Mouse (Mus musculus): ENCODE measurements around the gene Zfp68. TPM values are rescaled to one million over a fixed set of nuclear protein-coding genes. Genes with fewer than 3 reads are reported as not detected.

Gene Zfp68
- polyA plus RNA-seq, 1 experiment from 2014 or later, result 25.0 TPM

- Histone ChIP-seq H3K4me3 (ENCODE audit: low read depth, low read length) (no peak overlapping the region), H3K36me3 (ENCODE audit: control insufficient read depth, insufficient read depth) (peaks cover 33% of the 10 kb centered on the region), H3K9me3 (ENCODE audit: control insufficient read depth) (no peaks in the 10 kb centered on the region), H3K27ac (ENCODE audit: low read depth, low read length) (no peak overlapping the region), H3K4me1 (replicated peaks; ENCODE audit: control insufficient read depth, insufficient read depth, low read length) (no peaks in the 10 kb centered on the region), H3K9ac (ENCODE audit: low read depth, low read length) (no peak overlapping the region), H3K27me3 (replicated peaks; ENCODE audit: control insufficient read depth, insufficient read depth, low read length) (no peaks in the 10 kb centered on the region), H3K4me2 (replicated peaks; ENCODE audit: low read depth) (no peak overlapping the region)
- WGBS, result 79% methylated on average over 3 of the region's 3 CpGs
- TF ChIP-seq CTCF (IDR thresholded peaks at IDR 0.05; ENCODE audit: low read depth), result no peak
- ATAC-seq, result no peak
Measured at GRCm38 (mm10) chr5:138641761-138642160, 22.2 kb upstream of the Zfp68 start.

GRCm38 (mm10) chr5:138641081-138641480, 21.5 kb upstream of the Zfp68 start:
- Histone ChIP-seq H3K4me2 (replicated peaks; ENCODE audit: low read depth) (no peak overlapping the region), H3K4me1 (replicated peaks; ENCODE audit: control insufficient read depth, insufficient read depth, low read length) (no peaks in the 10 kb centered on the region), H3K36me3 (ENCODE audit: control insufficient read depth, insufficient read depth) (peaks cover 37% of the 10 kb centered on the region), H3K27ac (ENCODE audit: low read depth, low read length) (no peak overlapping the region), H3K4me3 (ENCODE audit: low read depth, low read length) (no peak overlapping the region), H3K9ac (ENCODE audit: low read depth, low read length) (no peak overlapping the region), H3K27me3 (replicated peaks; ENCODE audit: control insufficient read depth, insufficient read depth, low read length) (no peaks in the 10 kb centered on the region), H3K9me3 (ENCODE audit: control insufficient read depth) (no peaks in the 10 kb centered on the region)
- WGBS, result 94% methylated on average over 3 of the region's 3 CpGs
- no peak for TF ChIP-seq CTCF (IDR thresholded peaks at IDR 0.05; ENCODE audit: low read depth)
- ATAC-seq, result no peak

GRCm38 (mm10) chr5:138636486-138636885, 16.9 kb upstream of the Zfp68 start:
- Histone ChIP-seq H3K27ac (ENCODE audit: low read depth, low read length) (no peak overlapping the region), H3K9me3 (ENCODE audit: control insufficient read depth) (no peaks in the 10 kb centered on the region), H3K36me3 (ENCODE audit: control insufficient read depth, insufficient read depth) (peaks cover 34% of the 10 kb centered on the region), H3K4me3 (ENCODE audit: low read depth, low read length) (no peak overlapping the region), H3K4me1 (replicated peaks; ENCODE audit: control insufficient read depth, insufficient read depth, low read length) (no peaks in the 10 kb centered on the region), H3K9ac (ENCODE audit: low read depth, low read length) (no peak overlapping the region), H3K27me3 (replicated peaks; ENCODE audit: control insufficient read depth, insufficient read depth, low read length) (no peaks in the 10 kb centered on the region), H3K4me2 (replicated peaks; ENCODE audit: low read depth) (no peak overlapping the region)
- no peak for TF ChIP-seq CTCF (IDR thresholded peaks at IDR 0.05; ENCODE audit: low read depth)
- WGBS, result 85% methylated on average over 2 of the region's 2 CpGs
- ATAC-seq, result no peak

- no peak for TF ChIP-seq CTCF (IDR thresholded peaks at IDR 0.05; ENCODE audit: low read depth)
- no peaks in the 10 kb centered on the region for H3K9me3 ChIP-seq (ENCODE audit: control insufficient read depth)
- H3K9ac ChIP-seq (ENCODE audit: low read depth, low read length), result peak overlapping the region; percentile 82
- H3K4me3 ChIP-seq (ENCODE audit: low read depth, low read length), result peak overlapping the region; percentile 77
- no peak overlapping the region for H3K27ac ChIP-seq (ENCODE audit: low read depth, low read length)
- no peaks in the 10 kb centered on the region for H3K36me3 ChIP-seq (ENCODE audit: control insufficient read depth, insufficient read depth)
- H3K27me3 ChIP-seq (replicated peaks; ENCODE audit: control insufficient read depth, insufficient read depth, low read length), result no peaks in the 10 kb centered on the region
- 8% methylated on average over 3 of the region's 3 CpGs for WGBS
- peak overlapping the region; percentile 81 for H3K4me2 ChIP-seq (replicated peaks; ENCODE audit: low read depth)
- 0 out of 2 replicates have a peak, but pooled peaks cover 4% of the 10 kb centered on the region for H3K4me1 ChIP-seq (replicated peaks; ENCODE audit: control insufficient read depth, insufficient read depth, low read length)
- ATAC-seq, result no peak
Measured at GRCm38 (mm10) chr5:138623478-138623875, 3.9 kb upstream of the Zfp68 start.

- peak within 1 kb of the TSS; percentile 77 for H3K4me3 ChIP-seq (ENCODE audit: low read depth, low read length)
Measured at GRCm38 (mm10) chr5:138622645-138623477, 3.3 kb upstream of the Zfp68 start, which contains the start of gene A430033K04Rik. Gene A430033K04Rik, plus strand, starts transcription at chr5:138622859.

GRCm38 (mm10) chr5:138620836-138621235, 1.3 kb upstream of the Zfp68 start:
- H3K9me3 ChIP-seq (ENCODE audit: control insufficient read depth), result no peaks in the 10 kb centered on the region
- no peak for TF ChIP-seq CTCF (IDR thresholded peaks at IDR 0.05; ENCODE audit: low read depth)
- no peak overlapping the region for H3K9ac ChIP-seq (ENCODE audit: low read depth, low read length)
- no peak for ATAC-seq
- 59% methylated on average over 5 of the region's 5 CpGs for WGBS
- no peak overlapping the region for H3K27ac ChIP-seq (ENCODE audit: low read depth, low read length)
- H3K4me3 ChIP-seq (ENCODE audit: low read depth, low read length), result no peak overlapping the region
- peaks cover 13% of the 10 kb centered on the region for H3K36me3 ChIP-seq (ENCODE audit: control insufficient read depth, insufficient read depth)
- no peak overlapping the region for H3K4me2 ChIP-seq (replicated peaks; ENCODE audit: low read depth)
- H3K27me3 ChIP-seq (replicated peaks; ENCODE audit: control insufficient read depth, insufficient read depth, low read length), result no peaks in the 10 kb centered on the region
- 0 out of 2 replicates have a peak, but pooled peaks cover 4% of the 10 kb centered on the region for H3K4me1 ChIP-seq (replicated peaks; ENCODE audit: control insufficient read depth, insufficient read depth, low read length)

More at GRCm38 (mm10) chr5:138622645-138623477, 3.3 kb upstream of the Zfp68 start, which contains the start of gene A430033K04Rik:
- Histone ChIP-seq H3K36me3 (ENCODE audit: control insufficient read depth, insufficient read depth) (no peaks in the 10 kb centered on the region), H3K9me3 (ENCODE audit: control insufficient read depth) (no peaks in the 10 kb centered on the region), H3K4me1 (replicated peaks; ENCODE audit: control insufficient read depth, insufficient read depth, low read length) (0 out of 2 replicates have a peak, but pooled peaks cover 4% of the 10 kb centered on the region), H3K27me3 (replicated peaks; ENCODE audit: control insufficient read depth, insufficient read depth, low read length) (no peaks in the 10 kb centered on the region), H3K27ac (ENCODE audit: low read depth, low read length) (peak within 1 kb of the TSS; percentile 74), H3K9ac (ENCODE audit: low read depth, low read length) (peak within 1 kb of the TSS; percentile 82), H3K4me2 (replicated peaks; ENCODE audit: low read depth) (peak within 1 kb of the TSS; percentile 81)
- no peak for TF ChIP-seq CTCF (IDR thresholded peaks at IDR 0.05; ENCODE audit: low read depth)
- WGBS, result under 1% methylated on average over 30 of the region's 30 CpGs
- peak; percentile 90 for ATAC-seq

All from intestine, postnatal 0 days (tissue).